Mouse (Mus musculus): ENCODE results near the gene Smyd3.

Gene Smyd3

DNA sequence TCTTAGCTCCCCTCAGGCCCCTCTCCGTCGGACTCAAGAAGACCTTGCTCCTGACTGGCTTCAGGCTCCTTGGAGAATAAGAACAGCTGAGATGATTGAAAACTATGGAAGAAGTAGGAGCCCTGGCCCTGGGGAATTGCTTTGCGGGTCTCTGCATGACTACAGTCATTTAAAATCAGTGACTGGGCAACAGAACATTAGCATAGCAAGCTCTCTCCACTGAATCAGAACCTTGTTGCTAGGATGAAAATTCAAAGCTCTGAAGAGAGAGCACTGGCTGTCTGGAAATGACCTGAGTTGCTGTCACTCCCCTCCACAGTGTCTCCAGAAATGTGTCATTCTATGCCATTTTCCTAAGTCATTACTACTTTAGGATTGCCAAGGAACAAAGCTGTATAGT lies 357.1 kb downstream of the Smyd3 start:
- DNase-seq = no peak

DNA sequence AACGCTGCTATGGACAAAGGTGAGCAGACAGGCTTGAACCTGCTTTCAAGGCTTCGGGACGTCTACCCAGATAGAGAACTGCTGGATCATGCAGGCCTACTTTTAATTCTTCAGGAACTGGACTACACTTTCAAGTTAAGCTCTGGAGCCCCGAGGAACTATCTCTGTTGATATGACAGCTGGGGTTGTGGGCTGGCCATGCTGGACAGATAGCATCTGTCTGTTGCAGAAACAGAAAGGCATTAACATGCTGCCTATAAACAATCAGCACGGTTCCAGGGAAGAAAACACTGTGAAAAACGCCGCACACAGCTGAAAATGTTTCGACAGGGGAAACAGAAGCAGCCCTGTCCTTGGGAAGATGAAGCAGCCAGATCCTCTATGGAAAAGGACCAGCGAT lies 365.5 kb downstream of the Smyd3 start:
- no peak for DNase-seq

DNA sequence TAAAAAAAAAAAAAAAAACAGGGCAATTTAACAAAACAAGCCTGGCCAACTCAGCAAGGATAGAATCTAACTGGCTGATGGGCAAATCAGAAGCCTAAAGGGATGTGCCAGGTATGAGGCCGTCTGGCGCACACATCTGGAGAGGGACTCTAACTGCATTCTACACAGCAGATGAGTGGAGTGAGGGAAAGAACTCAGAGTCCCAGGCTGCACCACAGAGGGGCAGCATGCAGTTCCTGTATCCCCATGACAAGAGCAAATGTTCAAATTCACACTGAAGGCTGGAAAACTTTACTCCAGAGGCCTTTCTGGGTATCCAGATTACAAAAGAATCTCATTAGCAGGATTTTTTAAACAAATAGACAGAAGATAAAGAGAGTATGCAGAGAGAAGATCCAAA lies 366.6 kb downstream of the Smyd3 start:
- no peak for DNase-seq

DNA sequence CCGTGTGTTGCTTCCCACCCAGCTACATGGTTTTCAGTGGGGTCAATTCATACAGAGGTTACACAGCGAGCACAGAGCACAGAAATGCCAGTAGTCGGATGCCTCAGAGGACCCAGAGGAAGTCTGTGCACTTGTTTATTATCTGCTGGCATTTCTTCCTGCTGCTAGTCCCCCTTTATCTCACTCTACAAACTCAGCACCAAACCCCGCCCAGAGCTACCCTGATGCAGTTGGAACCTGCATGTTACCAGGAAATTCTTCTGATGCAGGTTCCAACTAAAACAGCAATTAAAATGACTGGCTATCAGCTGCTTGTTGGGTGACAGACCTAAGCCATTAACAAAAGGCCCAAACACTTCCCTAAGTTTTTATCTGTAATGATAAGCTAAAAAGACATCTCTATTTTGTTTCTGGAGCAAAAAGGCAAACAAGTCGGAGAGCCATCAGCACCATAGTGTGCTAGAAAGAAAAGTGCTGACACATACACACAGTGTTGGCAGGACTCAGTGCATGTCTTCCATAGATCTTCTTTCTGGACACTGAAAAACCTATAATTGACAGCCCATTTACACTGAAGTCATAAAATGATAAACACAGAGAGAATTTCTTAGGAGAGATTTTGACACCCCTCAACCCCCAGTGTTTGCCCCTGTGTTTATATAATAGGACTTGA lies 368.2 kb downstream of the Smyd3 start:
- no peak for DNase-seq

DNA sequence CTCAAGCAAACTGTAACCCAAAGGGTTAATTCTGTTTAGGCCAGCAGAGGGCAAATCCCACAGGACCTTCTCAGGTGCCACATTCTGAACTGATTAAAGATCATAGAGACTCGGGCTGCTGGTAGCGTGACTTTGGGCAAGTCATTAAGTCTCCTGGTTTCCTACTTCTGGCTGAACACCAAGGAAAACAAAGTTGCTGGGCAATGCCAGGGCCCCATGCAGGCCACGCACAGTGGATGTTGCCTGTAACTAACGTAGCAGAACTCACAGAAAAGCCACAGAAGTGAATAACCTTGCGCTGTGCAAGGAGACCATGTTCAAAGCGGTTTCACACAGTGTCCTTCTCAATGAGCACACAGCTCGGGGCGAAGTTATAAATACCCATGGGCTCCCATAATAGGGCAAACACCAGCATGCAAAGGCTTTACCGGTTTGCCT lies 371.1 kb downstream of the Smyd3 start:
- no peak for DNase-seq

DNA sequence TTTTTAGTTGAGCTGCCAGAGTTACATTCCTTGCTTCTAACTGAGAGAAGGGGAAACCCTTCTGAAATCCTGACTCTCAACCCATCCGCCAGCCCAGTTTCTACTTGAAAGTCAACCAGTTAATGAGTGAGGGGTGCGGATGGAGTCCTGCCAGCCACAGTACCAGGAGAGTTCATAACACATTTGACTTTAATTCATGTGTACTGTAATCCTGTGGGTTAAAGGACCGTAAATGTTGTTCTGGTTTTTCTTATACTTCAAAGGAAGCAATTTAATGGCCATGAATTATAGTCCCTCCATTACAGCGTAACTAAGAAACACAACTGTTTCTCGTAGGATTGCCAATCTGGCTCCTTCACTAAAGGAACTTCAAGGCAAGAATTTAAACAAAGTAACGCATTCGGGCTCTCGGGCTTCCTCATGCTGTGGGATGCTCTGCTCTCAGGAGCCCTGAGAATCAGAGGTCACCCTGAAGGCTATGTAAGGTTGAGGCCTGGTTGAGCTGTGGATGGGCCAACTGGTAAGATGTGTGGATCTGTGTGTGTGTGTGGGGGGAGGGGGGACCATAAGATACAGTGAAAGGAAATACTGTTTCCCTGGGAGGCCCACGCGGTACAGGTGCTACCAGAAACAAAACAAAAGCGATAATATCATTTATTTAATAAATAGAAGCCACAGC lies 374.5 kb downstream of the Smyd3 start:
- no peak for DNase-seq

DNA sequence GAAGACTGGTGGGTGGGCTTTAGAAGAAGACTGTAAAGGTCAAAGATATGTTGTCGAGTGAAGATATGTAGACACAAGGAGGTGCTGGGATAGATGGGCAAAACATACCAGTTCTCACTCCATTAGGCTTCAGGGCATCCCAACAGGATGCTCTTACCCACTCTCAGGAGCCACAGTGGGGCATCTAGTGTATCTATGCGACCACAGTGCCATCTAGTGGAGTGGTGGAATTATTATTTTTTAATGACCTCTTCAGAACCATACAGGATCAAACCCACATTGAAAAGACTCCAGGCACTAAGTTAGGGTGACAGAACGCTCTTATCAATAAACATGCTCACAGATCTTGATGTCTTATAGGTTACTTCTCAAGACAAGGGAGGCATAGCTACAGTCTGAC lies 375.7 kb downstream of the Smyd3 start:
- DNase-seq = peak; percentile 64

DNA sequence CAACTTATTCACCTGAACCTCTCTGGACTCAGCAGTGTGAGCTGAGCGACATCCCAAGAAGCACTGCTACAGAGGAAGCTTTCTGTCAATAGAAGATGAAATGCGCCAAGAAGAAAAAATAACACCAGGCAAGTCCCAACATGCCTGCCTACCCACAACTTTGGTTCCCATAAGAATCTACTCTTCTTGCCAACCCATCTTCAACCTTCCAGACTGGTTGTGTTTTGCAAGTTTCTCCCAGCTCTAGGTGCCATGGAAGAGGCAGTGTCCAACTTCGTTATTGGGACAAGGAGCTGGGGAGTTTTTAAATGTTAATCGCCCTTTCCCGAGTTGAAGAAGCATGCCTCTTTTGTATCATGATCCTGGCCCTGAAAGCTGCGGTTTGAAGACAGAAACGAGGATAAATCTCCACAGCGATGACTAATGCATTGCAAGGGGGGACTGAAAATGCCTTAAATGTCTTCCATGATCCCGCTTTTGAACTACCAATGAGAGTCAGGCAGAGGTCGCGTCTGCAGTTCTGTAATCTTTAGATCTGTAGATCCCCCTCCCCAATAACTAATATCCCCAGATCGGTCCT lies 376.7 kb downstream of the Smyd3 start:
- DNase-seq = no peak

DNA sequence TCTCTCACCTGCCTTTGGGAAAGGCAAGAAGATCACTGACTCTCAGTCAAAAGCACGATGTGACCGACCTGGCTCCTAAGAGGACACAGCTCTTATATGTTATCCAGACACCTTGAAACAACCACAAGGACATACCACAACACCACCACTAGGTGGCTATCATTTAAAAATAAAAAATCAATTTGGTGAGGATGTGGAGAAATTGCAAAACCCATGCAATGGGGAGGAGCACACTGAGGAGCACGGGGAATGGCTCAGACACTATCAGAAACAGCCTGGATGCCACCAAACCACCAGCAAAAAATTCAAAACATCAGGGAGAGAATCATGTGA lies 380.7 kb downstream of the Smyd3 start:
- no peak for DNase-seq

DNA sequence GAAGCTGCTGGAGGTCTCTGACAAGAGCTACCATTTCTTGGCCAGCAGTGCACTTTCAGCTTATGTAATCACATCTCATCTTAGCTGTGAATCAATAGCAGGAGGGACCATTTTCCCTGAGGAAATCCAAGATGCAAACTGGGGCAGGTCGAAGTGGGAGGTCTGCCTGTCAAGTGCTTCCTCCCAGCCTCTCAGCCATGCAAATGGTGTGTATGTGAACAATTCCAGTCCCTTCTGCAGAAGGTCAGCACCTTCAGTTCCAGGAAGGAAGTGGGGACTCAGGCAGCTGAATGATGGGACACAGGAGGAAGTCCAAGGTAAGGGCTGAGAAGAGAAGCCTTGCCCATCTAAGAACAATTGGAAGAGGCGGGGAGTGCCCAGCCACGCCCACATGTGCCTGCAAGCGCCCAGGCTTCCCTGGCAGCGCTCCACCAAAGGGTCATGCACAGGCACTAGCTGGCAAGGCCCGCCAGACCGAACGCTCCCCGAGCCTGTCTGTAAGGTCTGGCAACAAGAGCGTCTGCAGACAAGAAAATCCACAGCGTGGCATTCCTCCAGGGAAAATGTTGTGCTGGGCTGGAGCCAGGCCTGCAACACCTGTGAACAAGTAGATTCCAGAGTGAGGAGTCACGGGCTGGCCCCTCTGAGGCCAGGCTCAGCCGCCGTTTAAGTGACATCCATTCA lies 381.2 kb downstream of the Smyd3 start:
- DNase-seq = peak; percentile 62

DNA sequence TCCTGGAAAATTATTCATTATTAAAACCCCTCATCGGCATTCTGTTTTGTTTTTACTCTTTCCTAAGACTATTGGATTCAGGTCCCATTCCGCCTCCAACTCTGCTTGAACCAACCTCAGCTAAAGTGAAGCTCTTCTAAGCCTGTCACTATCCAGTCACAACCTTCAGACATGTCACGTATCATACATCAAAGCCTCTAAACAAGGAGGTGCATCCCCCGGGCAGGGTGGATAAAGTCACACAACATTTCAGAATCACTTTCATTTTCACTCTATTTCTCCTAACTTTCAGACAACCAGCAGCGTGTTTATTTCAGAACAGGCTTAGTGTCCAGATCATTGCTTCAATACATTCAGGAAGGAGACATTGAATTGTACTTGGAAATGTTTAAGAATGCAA lies 387.8 kb downstream of the Smyd3 start:
- no peak for DNase-seq

DNA sequence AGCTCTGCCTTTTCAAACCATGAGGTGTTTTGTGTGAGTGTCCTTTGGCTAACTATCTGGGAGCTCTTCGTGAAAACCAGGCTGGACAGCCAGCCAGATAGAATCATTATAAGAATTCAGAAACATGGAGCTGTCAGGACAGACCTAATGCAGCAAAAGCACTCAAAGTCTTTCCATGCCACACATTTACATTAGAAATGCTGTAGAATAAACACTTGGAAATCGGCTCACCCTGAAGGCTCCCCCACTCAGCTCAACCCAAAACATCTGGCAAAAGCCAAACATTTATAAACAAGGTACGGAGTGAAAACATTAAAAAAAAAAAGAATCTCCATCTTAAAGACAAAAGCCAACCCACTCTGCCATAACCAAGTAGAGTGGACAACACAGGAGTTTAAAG lies 391.6 kb downstream of the Smyd3 start:
- DNase-seq = no peak

DNA sequence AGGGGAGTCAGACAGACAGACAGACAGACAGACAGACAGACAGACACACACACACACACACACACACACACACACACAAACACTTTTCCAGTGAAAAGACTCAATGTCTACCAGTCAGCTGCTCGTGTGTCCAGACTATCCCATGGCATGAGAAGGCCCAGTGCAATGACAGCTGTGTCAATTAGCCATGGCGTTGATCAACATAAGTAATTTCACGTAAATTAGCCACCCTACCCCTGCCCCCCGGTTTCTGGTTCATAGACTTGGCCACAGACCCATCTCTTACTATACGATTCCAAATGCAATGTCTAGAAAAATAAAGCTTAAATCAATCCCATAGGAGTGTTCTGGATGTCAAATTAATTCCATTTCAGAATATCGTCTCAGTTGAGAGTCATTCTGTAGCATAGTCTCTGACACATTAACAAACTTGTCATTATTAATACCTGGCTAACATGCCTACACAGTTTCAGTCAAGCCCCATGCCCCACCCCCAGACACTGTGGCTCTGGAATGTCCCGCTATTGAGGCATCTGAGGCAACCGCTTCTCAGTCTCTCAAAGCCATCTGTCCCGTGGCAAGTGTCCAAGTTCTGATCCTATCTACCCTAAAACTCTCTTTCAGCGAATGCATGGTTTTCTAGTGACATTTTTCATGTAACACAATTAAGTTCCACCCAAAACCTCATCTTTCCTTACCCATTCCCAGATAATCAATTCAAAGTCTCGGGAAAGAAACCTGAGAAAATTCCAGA lies 395.2 kb downstream of the Smyd3 start:
- DNase-seq = peak; percentile 22

DNA sequence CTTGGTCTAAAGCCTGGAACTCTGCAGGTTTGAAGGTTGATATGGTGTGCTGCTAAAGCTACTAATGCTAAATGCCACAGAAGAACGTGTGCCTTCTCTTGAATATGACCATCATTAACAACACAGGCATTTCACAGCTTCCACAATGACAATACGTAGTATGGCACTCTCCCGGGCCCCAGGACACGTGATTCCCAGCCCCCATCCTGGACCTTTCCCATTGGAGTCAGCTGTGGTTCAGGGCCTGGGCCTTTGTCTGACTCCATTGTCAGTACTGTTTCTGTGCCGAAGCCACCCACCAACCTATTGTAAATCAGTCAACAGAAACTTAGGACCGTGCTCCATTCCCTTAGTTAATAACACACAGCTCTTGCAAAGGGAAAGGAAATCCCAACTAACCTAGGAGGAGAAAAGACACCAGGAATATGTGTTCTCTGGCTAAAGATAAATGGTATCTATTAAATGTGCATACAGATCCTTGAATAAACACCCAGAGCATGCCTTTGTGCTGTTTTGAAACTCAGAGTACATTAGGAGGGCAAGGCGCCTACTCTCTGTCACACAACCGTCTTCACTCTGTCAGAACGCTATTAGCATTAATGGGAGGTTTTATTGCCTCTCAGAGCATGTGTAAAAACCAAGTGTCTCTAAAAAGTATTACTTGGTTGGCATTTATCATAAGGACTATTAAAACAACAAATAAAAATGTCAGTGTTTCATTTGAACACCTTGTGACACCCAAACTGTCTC lies 397.4 kb downstream of the Smyd3 start:
- no peak for DNase-seq

DNA sequence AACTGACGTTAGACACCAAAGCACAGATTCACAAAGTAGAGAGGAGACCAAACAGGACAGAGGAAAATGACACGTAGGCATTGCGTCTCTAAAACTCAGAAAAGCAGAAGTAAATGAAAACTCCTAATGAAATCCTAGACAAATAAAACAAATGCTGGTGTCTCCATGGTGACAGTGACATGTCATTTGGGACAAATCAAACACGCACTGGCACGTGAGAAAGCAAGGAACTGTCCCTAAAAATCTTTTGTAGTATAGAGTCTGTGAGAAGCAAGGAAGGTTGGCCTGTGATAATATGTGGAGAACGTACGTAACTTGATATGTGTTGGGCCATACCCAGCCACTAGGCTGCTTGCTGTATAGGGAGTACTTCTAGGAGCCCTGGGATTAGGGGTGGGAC lies 399.2 kb downstream of the Smyd3 start:
- DNase-seq = no peak

DNA sequence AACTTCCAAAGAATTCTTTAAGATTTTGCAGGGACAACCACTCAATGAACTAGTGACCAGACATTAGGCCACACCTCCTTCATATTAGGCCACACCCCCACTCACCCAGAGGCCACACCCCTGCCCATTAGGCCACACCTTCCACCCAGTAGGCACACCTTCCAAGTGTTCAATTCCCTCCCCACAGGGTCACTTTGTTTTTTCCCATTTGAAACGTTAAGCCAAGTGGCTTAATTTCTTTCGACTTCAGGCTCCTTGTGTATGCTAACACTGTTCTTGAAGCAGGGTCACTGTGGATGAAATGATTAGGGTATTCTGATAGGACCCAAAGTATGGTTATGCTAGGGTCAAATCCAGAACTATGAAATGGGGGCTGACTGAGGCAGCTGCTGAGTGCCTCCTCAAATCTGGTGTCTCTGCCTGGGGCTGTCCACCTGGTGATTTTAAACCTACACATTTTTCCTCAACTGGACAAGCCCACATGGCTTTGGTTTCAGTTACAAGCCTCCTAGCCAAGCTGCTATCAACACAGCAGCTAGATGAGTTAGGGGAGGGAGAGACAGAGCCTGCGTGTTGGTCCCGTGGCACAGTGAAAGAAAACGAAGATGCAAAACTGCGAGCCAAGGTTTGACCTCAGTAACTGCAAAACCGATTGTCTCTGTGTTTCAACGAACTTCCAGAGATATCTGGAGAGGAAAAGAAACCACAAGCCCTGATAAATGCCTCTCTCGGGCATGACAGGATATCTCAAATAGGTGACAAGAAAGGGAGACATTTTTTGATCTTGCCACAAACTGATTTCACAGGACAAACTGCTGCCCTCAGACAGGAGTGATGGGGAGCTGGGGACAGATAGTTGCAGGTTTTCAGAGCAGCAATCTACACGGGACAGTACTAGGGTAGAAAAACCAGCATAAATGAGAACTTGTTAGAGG lies 400.8 kb downstream of the Smyd3 start:
- no peak for DNase-seq

DNA sequence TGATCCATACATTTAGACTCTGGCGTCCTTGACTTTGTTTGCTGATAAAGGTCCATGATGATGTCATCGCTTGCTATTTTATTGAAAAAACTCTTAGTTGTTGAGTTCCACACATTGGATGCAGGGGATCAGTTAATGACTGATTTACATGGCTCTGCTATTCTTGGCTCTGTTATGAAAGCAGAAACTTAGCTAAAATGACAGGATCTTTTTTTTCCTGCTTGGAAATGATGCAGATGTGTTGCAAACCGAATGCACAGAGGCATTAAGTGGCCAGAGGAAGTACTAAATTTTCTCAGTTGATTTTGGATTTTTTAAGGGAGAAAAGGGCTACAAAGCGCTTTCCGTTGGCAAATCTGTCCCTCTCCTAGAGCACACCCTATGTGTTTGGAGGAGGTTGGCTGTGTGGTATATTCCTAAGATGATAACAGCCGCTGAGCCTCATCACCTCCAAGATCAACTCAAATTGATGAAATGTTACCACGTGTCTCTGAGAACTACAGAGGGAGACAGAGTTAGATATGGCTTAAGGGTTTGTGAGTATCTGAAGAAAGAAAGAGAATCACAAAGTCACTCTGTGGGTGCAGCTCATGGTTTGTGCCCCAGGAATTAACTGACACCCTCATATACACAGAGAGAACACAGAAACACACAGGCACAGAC lies 402.9 kb downstream of the Smyd3 start:
- DNase-seq = no peak

DNA sequence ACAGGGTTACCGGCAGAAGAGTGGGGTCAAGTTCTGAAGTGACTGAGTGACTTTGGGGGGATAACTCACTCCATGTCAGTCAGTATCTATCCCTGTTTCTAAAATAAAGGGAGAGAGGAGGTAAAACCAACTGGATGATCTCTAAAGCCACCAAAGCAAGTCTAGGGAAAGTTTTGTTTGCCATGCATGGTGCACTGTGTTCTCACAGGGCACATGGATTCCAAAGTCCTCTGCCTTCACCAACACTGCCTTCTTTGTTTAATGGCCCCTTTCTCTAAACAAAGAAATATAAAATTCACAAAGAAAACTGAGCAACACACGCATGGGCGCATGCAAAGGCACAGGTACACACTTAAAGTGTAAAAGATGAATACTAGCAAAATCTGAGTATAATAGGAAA lies 403.5 kb downstream of the Smyd3 start:
- DNase-seq = no peak

DNA sequence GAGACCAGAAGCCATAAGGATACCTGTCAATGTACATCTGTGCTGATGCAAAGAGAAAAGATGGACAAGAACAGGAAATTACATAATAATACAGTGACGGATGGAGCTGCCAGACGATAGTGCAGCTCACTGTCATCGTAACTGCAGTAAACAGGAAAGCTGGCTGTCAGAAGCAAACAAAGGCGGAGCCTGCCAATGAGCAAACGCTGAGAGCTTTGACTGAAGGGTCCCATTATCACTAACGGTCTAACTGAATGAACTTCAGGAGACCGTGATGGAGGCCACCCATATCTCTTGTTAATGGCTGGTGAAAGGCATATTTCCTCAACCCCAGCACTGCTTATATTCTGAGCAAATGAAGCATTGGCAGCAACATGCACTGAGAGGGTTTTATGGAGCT lies 409.1 kb downstream of the Smyd3 start:
- peak; percentile 2 for DNase-seq

DNA sequence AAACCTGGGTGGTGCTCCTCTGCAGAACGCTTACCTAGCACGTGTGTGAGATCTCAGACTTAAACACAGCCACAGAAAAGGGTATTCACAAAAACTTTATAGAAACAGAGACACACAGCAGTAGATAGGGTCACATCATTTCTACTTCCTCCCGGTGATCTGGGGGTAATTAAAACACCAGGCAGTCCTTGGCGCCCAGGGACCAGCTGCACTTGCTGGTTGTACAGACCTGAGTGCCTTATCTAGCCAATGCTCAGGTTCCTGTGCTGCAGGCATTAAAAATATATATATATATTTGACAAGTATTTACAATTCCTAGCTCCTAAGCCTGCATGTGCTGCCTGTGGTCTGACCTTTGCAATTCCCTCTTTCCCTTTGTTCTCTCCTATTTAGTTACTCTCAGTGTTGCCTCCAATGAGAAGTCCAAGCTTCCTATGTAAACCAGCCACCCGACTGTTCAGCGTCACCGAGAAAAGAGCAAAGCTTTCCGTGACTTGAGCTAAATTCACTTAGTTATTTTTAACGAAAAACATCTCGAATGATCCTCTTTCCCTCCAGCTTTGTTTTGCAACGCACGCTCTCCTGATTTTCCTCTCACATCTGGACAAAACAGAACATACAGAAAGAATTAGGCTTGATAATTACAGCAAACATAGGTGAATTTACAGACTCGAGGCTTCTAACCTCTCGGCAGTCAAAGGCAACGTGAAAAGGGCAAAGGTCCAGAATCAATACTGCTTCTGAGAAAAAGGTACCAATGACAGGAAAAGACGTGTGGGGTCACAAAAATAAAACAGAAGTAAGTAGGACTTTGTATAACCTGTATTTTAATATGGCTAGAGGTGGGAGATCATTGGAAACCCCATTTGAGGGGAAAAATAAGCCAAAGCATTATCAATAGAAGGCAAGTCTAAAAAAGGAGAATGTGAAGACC lies 409.8 kb downstream of the Smyd3 start:
- no peak for DNase-seq

Measured in lung, postnatal 14 days (tissue).